Mouse (Mus musculus) 3134 (cell line): ENCODE results near the gene Zfp651.

ENCODE experiments used
- DNase-seq: peaks from one replicate; pipeline ENCODE4 v3.0.0-alpha.2; 2011; ENCODE audit warnings: low spot score; ENCODE audit not compliant: insufficient read length; ENCODE audit errors: extremely low read depth

Zfp651 gene

GRCm38 (mm10) chr9:121808511-121808910 is 49.4 kb downstream of the Zfp651 start:
- DNase-seq = no peak

- no peak for DNase-seq
Measured at GRCm38 (mm10) chr9:121810081-121810821, 51.1 kb downstream of the Zfp651 start.

GRCm38 (mm10) chr9:121815183-121815582 is 56.1 kb downstream of the Zfp651 start:
- DNase-seq = no peak

GRCm38 (mm10) chr9:121819073-121819770 is 60.1 kb downstream of the Zfp651 start:
- DNase-seq = no peak

GRCm38 (mm10) chr9:121819771-121820471 is 60.8 kb downstream of the Zfp651 start:
- no peak for DNase-seq

GRCm38 (mm10) chr9:121820765-121821164 is 61.6 kb downstream of the Zfp651 start:
- no peak for DNase-seq
